Mouse (Mus musculus): ENCODE results near the gene Wdr25.

Wdr25 gene

GRCm38 (mm10) chr12:108937506-108937905 is 44.1 kb downstream of the Wdr25 start:
- DNase-seq (ENCODE audit: low spot score): no peak

GRCm38 (mm10) chr12:108938844-108939243 is 45.4 kb downstream of the Wdr25 start:
- DNase-seq (ENCODE audit: low spot score): no peak

- DNase-seq (ENCODE audit: low spot score): no peak
Measured at GRCm38 (mm10) chr12:108939317-108939716, 45.9 kb downstream of the Wdr25 start.

GRCm38 (mm10) chr12:108940255-108940654 is 46.8 kb downstream of the Wdr25 start:
- DNase-seq (ENCODE audit: low spot score): no peak

GRCm38 (mm10) chr12:108941282-108941681 is 47.9 kb downstream of the Wdr25 start:
- DNase-seq (ENCODE audit: low spot score): no peak

- no peak for DNase-seq (ENCODE audit: low spot score)
Measured at GRCm38 (mm10) chr12:108942203-108942923, 48.9 kb downstream of the Wdr25 start.

GRCm38 (mm10) chr12:108953011-108953550 is 59.6 kb downstream of the Wdr25 start:
- DNase-seq (ENCODE audit: low spot score): no peak

GRCm38 (mm10) chr12:108953838-108954237 is 60.4 kb downstream of the Wdr25 start:
- DNase-seq (ENCODE audit: low spot score): no peak

- DNase-seq (ENCODE audit: low spot score): no peak
Measured at GRCm38 (mm10) chr12:108954456-108954855, 61.0 kb downstream of the Wdr25 start.

- DNase-seq (ENCODE audit: low spot score): no peak
Measured at GRCm38 (mm10) chr12:108958483-108958882, 65.1 kb downstream of the Wdr25 start.

GRCm38 (mm10) chr12:108958991-108959638 is 65.7 kb downstream of the Wdr25 start:
- no peak for DNase-seq (ENCODE audit: low spot score)

GRCm38 (mm10) chr12:108959639-108960219 is 66.3 kb downstream of the Wdr25 start:
- no peak for DNase-seq (ENCODE audit: low spot score)

- no peak for DNase-seq (ENCODE audit: low spot score)
Measured at GRCm38 (mm10) chr12:108960225-108960624, 66.8 kb downstream of the Wdr25 start.

- no peak for DNase-seq (ENCODE audit: low spot score)
Measured at GRCm38 (mm10) chr12:108967631-108968030, 74.2 kb downstream of the Wdr25 start.

GRCm38 (mm10) chr12:108968031-108968430 is 74.6 kb downstream of the Wdr25 start:
- peak; percentile 25 for DNase-seq (ENCODE audit: low spot score)

GRCm38 (mm10) chr12:108971446-108971845 is 78.0 kb downstream of the Wdr25 start:
- DNase-seq (ENCODE audit: low spot score): no peak

- DNase-seq (ENCODE audit: low spot score): no peak
Measured at GRCm38 (mm10) chr12:108972234-108972633, 78.8 kb downstream of the Wdr25 start.

GRCm38 (mm10) chr12:108979977-108980376 is 86.5 kb downstream of the Wdr25 start:
- no peak for DNase-seq (ENCODE audit: low spot score)

GRCm38 (mm10) chr12:108981941-108982683 is 88.7 kb downstream of the Wdr25 start:
- no peak for DNase-seq (ENCODE audit: low spot score)

- no peak for DNase-seq (ENCODE audit: low spot score)
Measured at GRCm38 (mm10) chr12:108982684-108982960, 89.2 kb downstream of the Wdr25 start.

GRCm38 (mm10) chr12:108983496-108983895 is 90.1 kb downstream of the Wdr25 start:
- DNase-seq (ENCODE audit: low spot score): no peak

GRCm38 (mm10) chr12:108984471-108984870 is 91.0 kb downstream of the Wdr25 start:
- DNase-seq (ENCODE audit: low spot score): no peak

GRCm38 (mm10) chr12:108985025-108985424 is 91.6 kb downstream of the Wdr25 start:
- DNase-seq (ENCODE audit: low spot score): no peak
